Mouse (Mus musculus) midbrain, embryonic 12.5 days (tissue): ENCODE measurements around the gene Gm26602. TPM values are rescaled to one million over a fixed set of nuclear protein-coding genes. Genes with fewer than 3 reads are reported as not detected.

Experiments used
- ATAC-seq: fragments of 200-750 bp; cut with Nextera tagmentation; 2 replicates; pipeline ENCODE4 v1.8.0; 2017; ENCODE audit warnings: low read depth, moderate TSS enrichment, moderate library complexity; ENCODE audit not compliant: low FRiP score
- H3K27ac ChIP-seq: fragments of 300-500 bp; sonication (generic); replicated peaks from 2 replicates; pipeline ENCODE4 v1.5.1; 2016; ENCODE audit warnings: mild to moderate bottlenecking
- H3K27me3 ChIP-seq: fragments of 300-500 bp; sonication (generic); 2 replicates; pipeline ENCODE4 v1.6.1; 2016; ENCODE audit warnings: mild to moderate bottlenecking
- H3K36me3 ChIP-seq: fragments of 300-500 bp; sonication (generic); 2 replicates; pipeline ENCODE4 v1.6.1; 2016
- H3K4me1 ChIP-seq: fragments of 300-500 bp; sonication (generic); 2 replicates; pipeline ENCODE4 v1.6.1; 2016
- H3K4me2 ChIP-seq: fragments of 300-500 bp; sonication (generic); replicated peaks from 2 replicates; pipeline ENCODE4 v1.6.1; 2016; ENCODE audit warnings: mild to moderate bottlenecking, moderate library complexity
- H3K4me3 ChIP-seq: fragments of 300-500 bp; sonication (generic); 2 replicates; pipeline ENCODE4 v1.5.1; 2016; ENCODE audit warnings: mild to moderate bottlenecking
- H3K9ac ChIP-seq: fragments of 300-500 bp; sonication (generic); replicated peaks from 2 replicates; pipeline ENCODE4 v1.6.1; 2016; ENCODE audit warnings: mild to moderate bottlenecking, moderate library complexity
- H3K9me3 ChIP-seq: fragments of 300-500 bp; sonication (generic); 2 replicates; pipeline ENCODE4 v1.6.1; 2016; ENCODE audit warnings: mild to moderate bottlenecking
- WGBS: fragments of 180-500 bp; shearing (Covaris S2); methylation state at CpG from one replicate; pipeline ENCODE4 v1.1.7; 2016; 5-methylcytosine and 5-hydroxymethylcytosine counted together
- polyA plus RNA-seq: library from polyadenylated mRNA; unstranded; fragments of >200 nt; fragmentation: Nextera tagmentation; extraction: Ambion mirVana; gene quantifications from 2 replicates; pipeline ENCODE4 v1.2.1, GENCODE M21; 2016

Gm26602 gene
- 27.9 and 34.2 TPM in 2 replicates for polyA plus RNA-seq

DNA sequence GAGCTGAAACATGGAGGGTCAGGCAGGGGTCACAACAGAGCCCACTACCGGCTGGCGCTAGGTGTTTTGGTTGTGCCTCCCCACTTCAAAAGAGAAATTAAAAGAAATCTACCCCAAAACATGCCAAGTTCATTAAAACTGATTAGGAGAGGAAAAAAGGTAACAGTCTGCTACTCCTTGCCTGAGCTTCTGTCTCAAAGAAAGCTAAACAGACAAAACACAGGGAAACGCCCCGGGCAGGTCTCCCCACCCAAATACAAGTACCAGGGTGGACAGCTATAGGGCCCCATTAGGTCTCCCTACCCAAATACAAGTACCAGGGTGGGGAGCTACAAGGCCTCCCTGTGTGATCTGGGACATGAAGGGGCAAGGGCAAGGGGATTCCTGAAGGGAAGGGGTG is at the start of gene Gm26602:
Gene Gm26602, plus strand, starts transcription at position 301 of the 400 bp plus-strand sequence.
- 96% methylated on average over 4 of the region's 4 CpGs for WGBS
- peaks cover 27% of the 10 kb centered on the region for H3K4me1 ChIP-seq
- H3K4me2 ChIP-seq, result no peak within 1 kb of the TSS; the same call in 1 of the 2 replicates
- no peaks in the 10 kb centered on the region for H3K9me3 ChIP-seq
- ATAC-seq, result no peak
- no peak within 1 kb of the TSS for H3K9ac ChIP-seq
- H3K4me3 ChIP-seq, result 0 out of 2 replicates have a peak within 1 kb of the TSS, but pooled peaks have one; percentile 12
- H3K36me3 ChIP-seq, result peaks cover 41% of the 10 kb centered on the region
- no peaks in the 10 kb centered on the region for H3K27me3 ChIP-seq
- peak within 1 kb of the TSS; percentile 76 for H3K27ac ChIP-seq

- H3K4me1 ChIP-seq, result peaks cover 32% of the 10 kb centered on the region
- H3K9me3 ChIP-seq, result no peaks in the 10 kb centered on the region
- H3K9ac ChIP-seq, result no peak overlapping the region
- ATAC-seq, result no peak
- no peaks in the 10 kb centered on the region for H3K27me3 ChIP-seq
- WGBS, result 82% methylated on average over 25 of the region's 25 CpGs
- H3K36me3 ChIP-seq, result peaks cover 96% of the 10 kb centered on the region
- H3K4me2 ChIP-seq, result no peak overlapping the region
- no peak overlapping the region for H3K4me3 ChIP-seq
- H3K27ac ChIP-seq, result 0 out of 2 replicates have a peak overlapping the region, but pooled peaks have one; percentile 26
Observed at GRCm38 (mm10) chr10:79861230-79862048, 49.2 kb upstream of the Gm26602 start.

DNA sequence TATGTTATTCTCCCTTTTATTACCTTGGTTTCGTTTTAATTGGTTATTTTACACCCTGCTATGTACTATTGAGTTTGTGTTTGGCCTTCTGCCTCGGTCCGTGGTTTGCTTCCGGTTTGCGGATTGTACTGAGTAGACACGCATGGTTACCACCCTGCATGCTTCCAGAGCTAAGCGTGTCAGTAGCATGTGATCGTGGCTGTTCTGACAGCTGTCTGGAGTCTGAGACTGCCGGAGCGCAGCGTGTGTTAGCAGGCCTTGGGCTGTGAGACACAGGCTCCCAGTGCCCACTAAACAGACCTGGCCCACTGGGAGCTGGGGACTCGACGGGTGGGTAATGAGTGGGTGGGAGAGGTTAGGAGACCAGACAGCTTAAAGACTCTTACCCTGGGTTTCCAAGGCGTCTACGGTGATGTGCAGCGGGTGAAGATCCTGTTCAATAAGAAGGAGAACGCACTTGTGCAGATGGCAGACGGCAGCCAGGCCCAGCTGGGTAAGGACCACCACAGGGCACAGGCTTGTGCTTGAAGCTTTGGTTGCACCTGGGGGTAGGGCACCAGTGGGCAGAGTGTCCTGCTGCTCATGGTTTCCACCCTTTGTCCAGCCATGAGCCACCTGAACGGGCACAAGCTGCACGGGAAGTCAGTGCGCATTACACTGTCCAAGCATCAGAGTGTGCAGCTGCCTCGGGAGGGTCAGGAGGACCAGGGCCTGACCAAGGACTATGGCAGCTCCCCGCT is 48.4 kb upstream of the Gm26602 start:
- H3K4me3 ChIP-seq, result no peak overlapping the region
- ATAC-seq, result no peak
- no peaks in the 10 kb centered on the region for H3K27me3 ChIP-seq
- peak overlapping the region; percentile 26; the same call in 1 of the 2 replicates for H3K27ac ChIP-seq
- no peaks in the 10 kb centered on the region for H3K9me3 ChIP-seq
- H3K9ac ChIP-seq, result no peak overlapping the region
- peaks cover 25% of the 10 kb centered on the region for H3K4me1 ChIP-seq
- H3K4me2 ChIP-seq, result no peak overlapping the region
- peaks cover 97% of the 10 kb centered on the region for H3K36me3 ChIP-seq
- WGBS, result 89% methylated on average over 23 of the region's 23 CpGs

- peaks cover 18% of the 10 kb centered on the region for H3K4me1 ChIP-seq
- H3K36me3 ChIP-seq, result peaks cover 96% of the 10 kb centered on the region
- no peak for ATAC-seq
- H3K27me3 ChIP-seq, result no peaks in the 10 kb centered on the region
- no peak overlapping the region for H3K4me2 ChIP-seq
- H3K9ac ChIP-seq, result no peak overlapping the region
- no peak overlapping the region for H3K4me3 ChIP-seq
- 80% methylated on average over 10 of the region's 10 CpGs for WGBS
- H3K27ac ChIP-seq, result 0 out of 2 replicates have a peak overlapping the region, but pooled peaks have one; percentile 26
- no peaks in the 10 kb centered on the region for H3K9me3 ChIP-seq
Observed at GRCm38 (mm10) chr10:79862925-79863324, 47.7 kb upstream of the Gm26602 start.

DNA sequence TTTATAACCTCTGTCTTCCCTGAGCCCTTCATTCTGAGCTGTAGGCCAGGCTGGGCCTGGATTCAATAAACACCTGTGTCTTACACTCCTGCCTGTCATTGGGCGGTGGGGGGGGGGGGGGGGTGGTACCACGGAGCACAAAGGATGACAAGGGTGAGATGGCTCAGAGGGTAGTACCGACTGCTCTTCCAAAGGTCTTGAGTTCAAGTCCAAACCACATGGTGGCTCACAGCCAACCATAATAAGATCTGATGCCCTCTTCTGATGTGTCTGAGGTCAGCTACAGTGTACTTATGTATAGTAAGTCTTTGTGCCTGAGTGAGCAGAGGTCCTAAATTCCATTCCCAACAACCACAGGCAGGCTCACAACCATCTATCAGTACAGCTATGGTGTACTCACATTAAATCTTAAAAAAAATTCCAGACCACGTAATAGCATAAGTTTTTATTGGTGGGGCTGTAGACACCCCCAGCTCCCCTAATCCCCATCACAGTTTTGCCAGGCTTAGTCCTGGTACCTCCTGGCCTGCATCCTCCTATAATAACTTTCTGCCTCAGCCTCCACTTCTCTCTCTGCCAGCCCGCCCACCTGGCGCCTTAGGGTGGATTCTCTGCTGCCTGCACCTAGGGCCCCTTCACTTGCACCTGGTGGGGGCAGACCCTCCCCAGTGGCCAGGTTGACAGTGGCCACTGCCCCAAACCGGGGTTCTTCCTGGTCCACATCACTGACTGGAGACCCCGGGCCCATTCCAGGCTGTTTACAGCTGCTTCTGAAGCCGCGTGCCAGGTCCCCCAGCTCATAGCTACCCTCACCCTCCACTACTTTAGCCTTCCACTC is 46.1 kb upstream of the Gm26602 start:
- no peak overlapping the region for H3K9ac ChIP-seq

DNA sequence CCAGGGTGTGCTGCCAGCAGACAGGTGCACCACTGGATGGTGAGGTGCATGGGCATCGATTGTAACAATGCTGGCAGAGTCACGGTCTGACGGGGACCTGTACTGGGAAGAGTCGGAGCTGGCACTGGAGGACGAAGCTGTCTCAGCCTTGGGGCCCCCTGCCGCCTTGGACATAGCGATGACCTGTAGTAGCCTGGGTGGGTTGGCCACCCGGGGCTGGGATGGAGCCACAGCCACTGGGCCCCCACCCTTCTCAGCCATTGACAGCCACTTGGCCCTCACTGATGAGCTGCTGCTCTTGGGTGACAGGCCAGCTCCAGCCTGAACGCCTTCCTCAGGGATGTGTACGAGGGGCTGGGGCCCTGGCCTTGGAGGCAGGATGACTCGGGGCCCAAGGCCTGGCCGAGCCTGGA is 45.5 kb upstream of the Gm26602 start:
- no peaks in the 10 kb centered on the region for H3K27me3 ChIP-seq
- H3K27ac ChIP-seq, result peak overlapping the region; percentile 63
- WGBS, result 72% methylated on average over 11 of the region's 12 CpGs
- no peaks in the 10 kb centered on the region for H3K9me3 ChIP-seq
- peaks cover 84% of the 10 kb centered on the region for H3K36me3 ChIP-seq
- peak; percentile 17; the same call in 1 of the 2 replicates for ATAC-seq
- no peak overlapping the region for H3K4me3 ChIP-seq
- peaks cover 14% of the 10 kb centered on the region; the same call in 1 of the 2 replicates for H3K4me1 ChIP-seq
- H3K9ac ChIP-seq, result no peak overlapping the region
- no peak overlapping the region for H3K4me2 ChIP-seq

More for the DNA sequence above, 46.1 kb upstream of the Gm26602 start:
- Histone ChIP-seq H3K4me2 (no peak overlapping the region), H3K36me3 (peaks cover 86% of the 10 kb centered on the region), H3K27ac (peak overlapping the region; percentile 63), H3K9me3 (no peaks in the 10 kb centered on the region), H3K4me1 (peaks cover 13% of the 10 kb centered on the region; the same call in 1 of the 2 replicates), H3K27me3 (no peaks in the 10 kb centered on the region), H3K4me3 (no peak overlapping the region)
- peak; percentile 45 for ATAC-seq
- 61% methylated on average over 10 of the region's 10 CpGs for WGBS

DNA sequence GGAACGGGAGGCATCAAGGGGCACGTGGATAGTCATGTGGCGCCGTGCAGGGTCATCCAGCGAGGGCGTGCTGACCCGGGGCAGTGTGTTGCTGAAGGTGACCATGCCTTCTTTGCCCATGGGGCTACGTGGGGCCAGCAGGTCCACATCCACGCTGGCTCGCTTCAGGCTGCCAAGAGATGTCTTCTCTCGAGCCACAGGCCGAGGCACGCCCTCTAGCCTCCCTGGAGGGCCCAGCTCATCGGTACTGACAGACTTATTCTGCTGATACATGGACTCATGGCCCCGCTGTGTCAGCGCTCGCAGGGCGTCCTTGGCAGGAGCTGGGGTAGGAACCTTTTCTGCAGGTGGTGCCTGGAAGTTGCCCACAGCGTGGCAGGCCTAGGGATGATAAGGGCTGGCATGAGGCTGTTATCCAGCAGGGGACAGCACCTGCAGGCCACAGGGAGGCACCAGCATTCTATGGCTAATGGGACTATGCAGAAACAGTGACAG is 44.8 kb upstream of the Gm26602 start:
- Histone ChIP-seq H3K27ac (peak overlapping the region; percentile 63; the same call in 1 of the 2 replicates), H3K4me3 (no peak overlapping the region), H3K9ac (no peak overlapping the region), H3K4me1 (peaks cover 14% of the 10 kb centered on the region; the same call in 1 of the 2 replicates), H3K4me2 (no peak overlapping the region), H3K27me3 (no peaks in the 10 kb centered on the region), H3K9me3 (no peaks in the 10 kb centered on the region), H3K36me3 (peaks cover 82% of the 10 kb centered on the region)
- no peak for ATAC-seq
- WGBS, result 82% methylated on average over 19 of the region's 19 CpGs

- Histone ChIP-seq H3K36me3 (peaks cover 82% of the 10 kb centered on the region), H3K27ac (no peak overlapping the region), H3K4me1 (peaks cover 15% of the 10 kb centered on the region; the same call in 1 of the 2 replicates), H3K27me3 (no peaks in the 10 kb centered on the region), H3K9ac (no peak overlapping the region), H3K4me2 (no peak overlapping the region), H3K4me3 (no peak overlapping the region), H3K9me3 (no peaks in the 10 kb centered on the region)
- WGBS, result 84% methylated on average over 11 of the region's 11 CpGs
- no peak for ATAC-seq
Observed at GRCm38 (mm10) chr10:79866601-79867000, 44.1 kb upstream of the Gm26602 start.

GRCm38 (mm10) chr10:79871845-79872244 is 38.8 kb upstream of the Gm26602 start:
- Histone ChIP-seq H3K36me3 (peaks cover 37% of the 10 kb centered on the region), H3K9me3 (no peaks in the 10 kb centered on the region), H3K4me2 (peak overlapping the region; percentile 74), H3K4me1 (peaks cover 40% of the 10 kb centered on the region), H3K27me3 (no peaks in the 10 kb centered on the region), H3K4me3 (peak overlapping the region; percentile 78), H3K9ac (0 out of 2 replicates have a peak overlapping the region, but pooled peaks have one; percentile 17), H3K27ac (no peak overlapping the region)
- WGBS, result 93% methylated on average over 8 of the region's 8 CpGs
- no peak for ATAC-seq

DNA sequence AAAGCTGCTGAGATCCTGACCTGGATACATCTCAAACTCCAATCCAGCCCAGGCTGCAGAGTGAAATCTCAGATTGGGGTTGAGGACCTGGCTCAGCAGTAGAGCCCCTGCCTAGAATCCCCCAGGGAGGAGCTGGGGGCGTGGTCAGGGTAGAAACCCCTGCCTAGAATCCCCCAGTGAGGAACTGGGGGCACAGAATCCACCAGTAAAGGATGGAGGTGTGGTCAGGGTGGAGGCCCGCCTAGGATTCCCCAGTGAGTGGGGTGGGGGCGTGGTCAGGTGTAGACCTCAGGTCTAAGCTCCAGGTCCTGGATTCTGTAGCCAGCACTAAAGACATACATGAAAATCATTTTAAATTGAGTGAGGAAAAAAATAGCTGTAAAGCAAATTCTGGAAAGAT is 37.8 kb upstream of the Gm26602 start:
- WGBS, result 52% methylated on average over 3 of the region's 3 CpGs
- Histone ChIP-seq H3K4me2 (peak overlapping the region; percentile 74), H3K9ac (peak overlapping the region; percentile 94), H3K27ac (peak overlapping the region; percentile 94), H3K27me3 (peaks cover 4% of the 10 kb centered on the region; the same call in 1 of the 2 replicates), H3K9me3 (no peaks in the 10 kb centered on the region), H3K4me1 (peaks cover 40% of the 10 kb centered on the region), H3K4me3 (peak overlapping the region; percentile 78), H3K36me3 (peaks cover 29% of the 10 kb centered on the region)
- no peak for ATAC-seq

GRCm38 (mm10) chr10:79873313-79873712 is 37.3 kb upstream of the Gm26602 start:
- Histone ChIP-seq H3K4me2 (peak overlapping the region; percentile 74), H3K9ac (peak overlapping the region; percentile 94), H3K36me3 (peaks cover 29% of the 10 kb centered on the region), H3K4me3 (peak overlapping the region; percentile 78), H3K4me1 (peaks cover 40% of the 10 kb centered on the region), H3K27ac (peak overlapping the region; percentile 94), H3K9me3 (no peaks in the 10 kb centered on the region), H3K27me3 (peaks cover 4% of the 10 kb centered on the region; the same call in 1 of the 2 replicates)
- WGBS, result 7% methylated on average over 6 of the region's 6 CpGs
- ATAC-seq, result no peak
